In the genomic region with DNA sequence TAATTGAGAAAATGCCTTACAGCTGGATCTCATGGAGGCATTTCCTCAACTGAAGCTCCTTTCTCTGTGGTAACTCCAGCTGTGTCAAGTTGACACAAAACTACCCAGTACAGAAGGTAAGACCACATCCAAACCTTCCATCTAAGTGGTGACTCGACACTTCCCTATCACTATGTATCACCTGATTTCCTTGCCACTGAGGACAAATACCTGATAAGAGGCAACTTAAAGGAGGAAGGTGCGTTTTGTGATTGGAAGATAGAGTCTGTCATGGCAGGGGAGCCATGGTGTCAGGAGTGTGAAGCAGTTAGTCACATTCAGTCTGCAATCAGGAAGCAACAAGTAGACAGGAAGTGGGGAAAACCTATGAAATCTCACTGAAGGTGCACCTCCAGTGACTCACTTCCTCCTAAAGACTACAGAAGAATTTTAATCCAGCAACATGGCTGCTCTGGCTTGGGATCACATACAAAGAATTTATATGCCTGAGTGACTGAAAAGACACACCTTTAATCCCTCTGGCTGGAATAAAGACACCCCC, we compare ENCODE assay signal across 25 mouse cellular contexts.
"Had no signal": no experiment of that assay in that cellular context is flagged by ENCODE, and none has a peak within 500 bp of the region (broad histone marks: within the 10 kb centered on the region; RNA-seq: fewer than 3 reads in every experiment).

No protein-coding gene starts in this region.

- DNase-seq: gastrocnemius, postnatal 14 days; gastrocnemius, postnatal 36 days; heart, adult 11 months; heart, adult 2 months; heart, postnatal 10 days; heart, postnatal 4 days; kidney, adult 18-20 months; kidney, adult 8-10 months; kidney, postnatal 10 days; kidney, postnatal 25 days; kidney, postnatal 4 days; liver had no signal

- H3K9me3 ChIP-seq: heart, embryonic 10.5 days; intestine, embryonic 15.5 days; limb, embryonic 10.5 days had no signal

- ATAC-seq: hindbrain, embryonic 16.5 days; inflammation-experienced regulatory T-cells, adult 6 months; intestine, embryonic 15.5 days had no signal

- H3K27ac ChIP-seq: heart, adult 2 months; heart, embryonic 10.5 days; hindbrain, embryonic 10.5 days; hindbrain, embryonic 12.5 days; hindbrain, embryonic 14.5 days; intestine, embryonic 15.5 days; layer of hippocampus, adult 2 months; left cerebral cortex, adult 2 months; limb, embryonic 10.5 days; limb, embryonic 12.5 days had no signal

- H3K9ac ChIP-seq: heart, embryonic 12.5 days; hindbrain, embryonic 12.5 days; hindbrain, embryonic 14.5 days; intestine, embryonic 15.5 days; limb, embryonic 12.5 days had no signal

- H3K4me3 ChIP-seq: heart, adult 2 months; heart, embryonic 10.5 days; heart, embryonic 12.5 days; hindbrain, embryonic 10.5 days; hindbrain, embryonic 12.5 days; intestine, embryonic 15.5 days; layer of hippocampus, adult 2 months; left cerebral cortex, adult 2 months; limb, embryonic 10.5 days; limb, embryonic 12.5 days had no signal

- H3K36me3 ChIP-seq: heart, embryonic 10.5 days; heart, embryonic 12.5 days; hindbrain, embryonic 10.5 days; hindbrain, embryonic 12.5 days; intestine, embryonic 15.5 days; limb, embryonic 10.5 days; limb, embryonic 12.5 days had no signal

- H3K4me2 ChIP-seq: heart, embryonic 12.5 days; hindbrain, embryonic 12.5 days; hindbrain, embryonic 14.5 days; intestine, embryonic 15.5 days; limb, embryonic 12.5 days; liver, embryonic 11.5 days had no signal

- H3K27me3 ChIP-seq: hindbrain, embryonic 12.5 days; intestine, embryonic 15.5 days; limb, embryonic 12.5 days had no signal
